Mouse (Mus musculus) testis, adult 10 weeks (tissue): ENCODE measurements around the gene Phospho1. TPM values are rescaled to one million over a fixed set of nuclear protein-coding genes. Genes with fewer than 3 reads are reported as not detected.

Experiments
- polyA plus RNA-seq: library from polyadenylated mRNA; stranded (reverse); fragments of 350-450 nt; fragmentation: Illumina TruSeq; extraction: RNeasy Lipid Tissue Mini Kit (QIAGEN cat#74804); gene quantifications from one replicate; pipeline ENCODE4 v1.2.3, GENCODE M21; 2014; ENCODE audit warnings: low read depth, low replicate concordance

The Phospho1 gene
- 8.1 TPM for polyA plus RNA-seq

GRCm38 (mm10) chr11:95824071-95824876, at the start of gene Phospho1:
TSS of gene Phospho1 (plus strand) at chr11:95824499.

GRCm38 (mm10) chr11:95837059-95837458, 12.8 kb downstream of the Phospho1 start, which contains the start of gene Gngt2:
TSS of gene Gngt2 (plus strand) at chr11:95837216.

GRCm38 (mm10) chr11:95842074-95842681, 17.9 kb downstream of the Phospho1 start, which contains the start of gene Abi3:
TSS of gene Abi3 (minus strand) at chr11:95842476.

Other genes with a start within 250 kb of the Phospho1 start
- 1.4 TPM for gene Ngfr, start 236.8 kb upstream of the Phospho1 start, polyA plus RNA-seq
- 3.4 TPM for gene Phb, start 157.5 kb upstream of the Phospho1 start, polyA plus RNA-seq
- gene Zfp652, start 111.8 kb upstream of the Phospho1 start, polyA plus RNA-seq = 7.0 TPM
- gene B130006D01Rik, start 100.9 kb upstream of the Phospho1 start, polyA plus RNA-seq = 0.36 TPM
- gene Gngt2, start 12.7 kb downstream of the Phospho1 start, polyA plus RNA-seq = 0.42 TPM
- not detected for gene Abi3, start 18.0 kb downstream of the Phospho1 start, polyA plus RNA-seq
- 0.43 TPM for gene B4galnt2, start 90.4 kb downstream of the Phospho1 start, polyA plus RNA-seq
- gene Igf2bp1, start 181.4 kb downstream of the Phospho1 start, polyA plus RNA-seq = 1.4 TPM
- gene Gip, start 200.0 kb downstream of the Phospho1 start, polyA plus RNA-seq = not detected
- gene Snf8, start 210.4 kb downstream of the Phospho1 start, polyA plus RNA-seq = 22.2 TPM
- 13.5 TPM for gene Ube2z, start 240.9 kb downstream of the Phospho1 start, polyA plus RNA-seq